Mouse (Mus musculus) G1E (cell line): ENCODE results near the gene Nr3c2.

Experiments
- CTCF ChIP-seq: IDR thresholded peaks from 2 replicates; pipeline ENCODE4 v1.5.1; 2012; ENCODE audit warnings: low read depth, low read length, inconsistent platforms, mixed read lengths
- GATA1 ChIP-seq: IDR thresholded peaks from 2 replicates; pipeline ENCODE4 v1.6.1; 2012; ENCODE audit warnings: borderline replicate concordance, low read length, inconsistent platforms, mixed read lengths

GRCm38 (mm10) chr8:77294599-77294998 lies 395.4 kb downstream of the Nr3c2 start:
- TF ChIP-seq CTCF (no peak), GATA1 (no peak)
